Mouse (Mus musculus): ENCODE measurements around the gene Hist1h2bp. TPM values are rescaled to one million over a fixed set of nuclear protein-coding genes. Genes with fewer than 3 reads are reported as not detected.
"Not testable (repeated sequence)": the region's sequence is repeated elsewhere in the genome, so short reads cannot be mapped to it uniquely, and the experiment has no call there.

Gene Hist1h2bp
- polyA plus RNA-seq, 1 experiment from 2014 or later, result 3.4 TPM

DNA sequence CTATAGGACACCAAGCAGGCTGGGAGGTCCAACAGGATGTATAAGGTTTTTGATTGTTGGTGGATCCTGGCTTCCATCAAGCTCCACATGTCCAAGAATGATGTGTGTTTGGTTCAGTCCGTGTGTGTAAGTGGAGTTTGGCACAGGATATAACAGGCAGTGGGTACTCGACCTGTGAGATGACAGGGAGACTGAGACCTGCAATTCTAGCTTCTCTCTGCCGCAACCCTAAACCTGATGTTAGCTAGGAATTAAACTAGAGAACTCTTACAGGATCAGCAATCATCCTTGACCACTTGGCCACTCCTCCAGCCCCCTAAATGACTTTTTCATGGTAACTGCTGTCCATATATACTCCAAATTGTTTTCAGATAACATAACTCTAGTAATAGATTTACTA is 34.9 kb upstream of the Hist1h2bp start:
- Histone ChIP-seq H3K4me1 (ENCODE audit: insufficient read depth) (no peaks in the 10 kb centered on the region), H3K4me2 (peak overlapping the region; percentile 75), H3K27ac (ENCODE audit: low read depth) (peak overlapping the region; percentile 98), H3K9ac (peak overlapping the region; percentile 71), H3K27me3 (ENCODE audit: insufficient read depth, low read length) (no peaks in the 10 kb centered on the region), H3K9me3 (ENCODE audit: low read depth, low read length) (no peaks in the 10 kb centered on the region), H3K36me3 (ENCODE audit: insufficient read depth) (no peaks in the 10 kb centered on the region), H3K4me3 (ENCODE audit: low read depth, low read length) (peak overlapping the region; percentile 46)
- peak; percentile 42 for DNase-seq
- no peak for ATAC-seq (ENCODE audit: insufficient read depth)
- WGBS, result 32% methylated on average over 3 of the region's 3 CpGs
- no peak for TF ChIP-seq CTCF (IDR thresholded peaks at IDR 0.05; ENCODE audit: low read depth)

- Histone ChIP-seq H3K4me3 (ENCODE audit: low read depth, low read length) (peak overlapping the region; percentile 46), H3K27me3 (ENCODE audit: insufficient read depth, low read length) (no peaks in the 10 kb centered on the region), H3K36me3 (ENCODE audit: insufficient read depth) (no peaks in the 10 kb centered on the region), H3K9ac (peak overlapping the region; percentile 71), H3K4me2 (peak overlapping the region; percentile 75), H3K4me1 (ENCODE audit: insufficient read depth) (no peaks in the 10 kb centered on the region), H3K9me3 (ENCODE audit: low read depth, low read length) (no peaks in the 10 kb centered on the region), H3K27ac (ENCODE audit: low read depth) (peak overlapping the region; percentile 98)
- ATAC-seq (ENCODE audit: insufficient read depth) (no peak), DNase-seq (peak; percentile 62)
- WGBS, result 1% methylated on average over 10 of the region's 10 CpGs
- TF ChIP-seq CTCF (IDR thresholded peaks at IDR 0.05; ENCODE audit: low read depth), result no peak
Observed at GRCm38 (mm10) chr13:21753051-21753523, 34.2 kb upstream of the Hist1h2bp start.

GRCm38 (mm10) chr13:21753524-21754285 is 33.6 kb upstream of the Hist1h2bp start, which contains the start of the genes Hist1h2ak and Hist1h2bn:
Gene Hist1h2ak, minus strand, starts transcription at chr13:21753827.
Gene Hist1h2bn, plus strand, starts transcription at chr13:21754123.
- not testable (repeated sequence) for H3K9me3 ChIP-seq (ENCODE audit: low read depth, low read length); H3K27me3 ChIP-seq (ENCODE audit: insufficient read depth, low read length); H3K4me1 ChIP-seq (ENCODE audit: insufficient read depth); H3K36me3 ChIP-seq (ENCODE audit: insufficient read depth)
- H3K27ac ChIP-seq (ENCODE audit: low read depth), result peak within 1 kb of the TSS; percentile 98
- DNase-seq (peak; percentile 97), ATAC-seq (ENCODE audit: insufficient read depth) (peak; percentile 92)
- peak within 1 kb of the TSS; percentile 46 for H3K4me3 ChIP-seq (ENCODE audit: low read depth, low read length)
- WGBS, result under 1% methylated on average over 42 of the region's 50 CpGs
- peak within 1 kb of the TSS; percentile 79 for H3K9ac ChIP-seq
- peak within 1 kb of the TSS; percentile 75 for H3K4me2 ChIP-seq
- TF ChIP-seq CTCF (IDR thresholded peaks at IDR 0.05; ENCODE audit: low read depth), result peak; percentile 26; the same call in 1 of the 2 replicates

GRCm38 (mm10) chr13:21754294-21755001 is 32.8 kb upstream of the Hist1h2bp start:
- H3K9me3 ChIP-seq (ENCODE audit: low read depth, low read length); H3K36me3 ChIP-seq (ENCODE audit: insufficient read depth); H3K27me3 ChIP-seq (ENCODE audit: insufficient read depth, low read length); H3K4me1 ChIP-seq (ENCODE audit: insufficient read depth): not testable (repeated sequence)
- DNase-seq (peak; percentile 86), ATAC-seq (ENCODE audit: insufficient read depth) (peak; percentile 7; the same call in 1 of the 2 replicates)
- under 1% methylated on average over 15 of the region's 26 CpGs for WGBS
- H3K4me2 ChIP-seq, result peak overlapping the region; percentile 75
- peak overlapping the region; percentile 79 for H3K9ac ChIP-seq
- H3K4me3 ChIP-seq (ENCODE audit: low read depth, low read length), result peak overlapping the region; percentile 46
- H3K27ac ChIP-seq (ENCODE audit: low read depth), result peak overlapping the region; percentile 98

GRCm38 (mm10) chr13:21755707-21756106 is 31.6 kb upstream of the Hist1h2bp start:
- DNase-seq (no peak), ATAC-seq (ENCODE audit: insufficient read depth) (no peak)
- Histone ChIP-seq H3K9me3 (ENCODE audit: low read depth, low read length) (no peaks in the 10 kb centered on the region), H3K36me3 (ENCODE audit: insufficient read depth) (no peaks in the 10 kb centered on the region), H3K4me3 (ENCODE audit: low read depth, low read length) (peak overlapping the region; percentile 46), H3K27ac (ENCODE audit: low read depth) (no peak overlapping the region), H3K9ac (peak overlapping the region; percentile 28; the same call in 1 of the 2 replicates), H3K4me1 (ENCODE audit: insufficient read depth) (no peaks in the 10 kb centered on the region), H3K4me2 (peak overlapping the region; percentile 70), H3K27me3 (ENCODE audit: insufficient read depth, low read length) (no peaks in the 10 kb centered on the region)
- TF ChIP-seq CTCF (IDR thresholded peaks at IDR 0.05; ENCODE audit: low read depth), result no peak
- 51% methylated on average over 1 of the region's 1 CpGs for WGBS

- Histone ChIP-seq H3K27me3 (ENCODE audit: insufficient read depth, low read length) (no peaks in the 10 kb centered on the region), H3K9ac (peak overlapping the region; percentile 99), H3K27ac (ENCODE audit: low read depth) (peak overlapping the region; percentile 100), H3K4me3 (ENCODE audit: low read depth, low read length) (peak overlapping the region; percentile 70), H3K36me3 (ENCODE audit: insufficient read depth) (no peaks in the 10 kb centered on the region), H3K9me3 (ENCODE audit: low read depth, low read length) (no peaks in the 10 kb centered on the region), H3K4me1 (ENCODE audit: insufficient read depth) (no peaks in the 10 kb centered on the region), H3K4me2 (peak overlapping the region; percentile 88)
- TF ChIP-seq CTCF (IDR thresholded peaks at IDR 0.05; ENCODE audit: low read depth), result no peak
- DNase-seq (peak; percentile 96), ATAC-seq (ENCODE audit: insufficient read depth) (peak; percentile 79)
- WGBS, result 3% methylated on average over 33 of the region's 33 CpGs
Observed at GRCm38 (mm10) chr13:21778814-21779766, 8.2 kb upstream of the Hist1h2bp start.
